Comparison of ENCODE assay signal across 25 mouse cellular contexts in genomic region chr10:91542201-91542604, GRCm38 (mm10).
A peak's percentile ranks its signal among the peaks of the same experiment; 100 is the strongest.
DNase-seq lines count a peak whose midpoint lies in the region; ATAC-seq and TF ChIP-seq lines count a peak whose summit lies in the region.
"Had no signal": no experiment of that assay in that cellular context is flagged by ENCODE, and none has a peak within 500 bp of the region (broad histone marks: within the 10 kb centered on the region; RNA-seq: fewer than 3 reads in every experiment).

No protein-coding gene starts in this region.

- no peak for DNase-seq in forebrain, postnatal 0 days
- DNase-seq in R1 (ENCODE audit: low read depth, low spot score) = peak; percentile 23
- peak; percentile 20 for DNase-seq in embryo, embryonic 9.5 days (ENCODE audit: extremely low spot score)
- no peak for DNase-seq in right cerebral cortex, adult 2 months (ENCODE audit: low spot score in 2 of 2)
- DNase-seq in gastrocnemius, postnatal 25 days = no peak
- DNase-seq: cerebellum, adult 2 months; cerebellum, postnatal 36 days; heart, adult 18-20 months; heart, postnatal 36 days; kidney, postnatal 4 days; layer of hippocampus, adult 9-11 months; liver, embryonic 13.5 days; right cerebral cortex, postnatal 14 days; spleen, adult 18-20 months; thymus, postnatal 4 days had no signal

- H3K27me3 ChIP-seq in forebrain, embryonic 13.5 days = no peaks in the 10 kb centered on the region
- H3K27me3 ChIP-seq in forebrain, postnatal 0 days (ENCODE audit: insufficient read depth, low read length) = no peaks in the 10 kb centered on the region; the same call in 1 of the 2 replicates
- H3K27me3 ChIP-seq in midbrain, embryonic 15.5 days (replicated peaks) = no peaks in the 10 kb centered on the region
- H3K27me3 ChIP-seq: CH12.LX; hindbrain, embryonic 15.5 days; kidney, embryonic 15.5 days; liver, embryonic 13.5 days; lung, embryonic 15.5 days had no signal

- H3K9me3 ChIP-seq in forebrain, embryonic 13.5 days (replicated peaks) = no peaks in the 10 kb centered on the region
- no peaks in the 10 kb centered on the region for H3K9me3 ChIP-seq in forebrain, postnatal 0 days (ENCODE audit: low read length)
- H3K9me3 ChIP-seq in midbrain, embryonic 15.5 days = no peaks in the 10 kb centered on the region
- H3K9me3 ChIP-seq: heart, embryonic 13.5 days; hindbrain, embryonic 15.5 days; kidney, embryonic 15.5 days; limb, embryonic 12.5 days; liver, embryonic 13.5 days; lung, embryonic 15.5 days had no signal

- no peak for TF ChIP-seq CTCF in forebrain, postnatal 0 days (IDR thresholded peaks at IDR 0.05; ENCODE audit: low read depth)

- no peaks in the 10 kb centered on the region for H3K36me3 ChIP-seq in forebrain, embryonic 13.5 days (ENCODE audit: poor library complexity, severe bottlenecking)
- no peaks in the 10 kb centered on the region for H3K36me3 ChIP-seq in forebrain, postnatal 0 days (ENCODE audit: insufficient read depth)
- no peaks in the 10 kb centered on the region for H3K36me3 ChIP-seq in midbrain, embryonic 15.5 days (replicated peaks)
- H3K36me3 ChIP-seq: heart, embryonic 13.5 days; hindbrain, embryonic 15.5 days; kidney, embryonic 15.5 days; limb, embryonic 12.5 days; liver, embryonic 13.5 days; lung, embryonic 15.5 days had no signal

- ATAC-seq in forebrain, embryonic 13.5 days = peak; percentile 50; the same call in 1 of the 2 replicates
- no peak for ATAC-seq in forebrain, postnatal 0 days
- ATAC-seq in midbrain, embryonic 15.5 days (replicated peaks) = peak; percentile 67

- no peak overlapping the region for H3K27ac ChIP-seq in forebrain, embryonic 13.5 days
- no peak overlapping the region for H3K27ac ChIP-seq in forebrain, postnatal 0 days (ENCODE audit: low read depth, low read length)
- H3K27ac ChIP-seq in midbrain, embryonic 15.5 days = no peak overlapping the region
- H3K27ac ChIP-seq: heart, embryonic 13.5 days; hindbrain, embryonic 15.5 days; kidney, embryonic 15.5 days; left cerebral cortex, adult 2 months; limb, embryonic 12.5 days; liver, embryonic 13.5 days; lung, embryonic 15.5 days; macrophage had no signal

- no peak overlapping the region for H3K9ac ChIP-seq in forebrain, embryonic 13.5 days
- H3K9ac ChIP-seq in forebrain, postnatal 0 days = no peak overlapping the region
- no peak overlapping the region for H3K9ac ChIP-seq in midbrain, embryonic 15.5 days
- H3K9ac ChIP-seq: heart, embryonic 13.5 days; hindbrain, embryonic 15.5 days; kidney, embryonic 15.5 days; limb, embryonic 12.5 days; liver, embryonic 13.5 days; lung, embryonic 15.5 days had no signal

- H3K4me3 ChIP-seq in forebrain, embryonic 13.5 days = no peak overlapping the region
- H3K4me3 ChIP-seq in forebrain, postnatal 0 days (ENCODE audit: low read depth, low read length) = no peak overlapping the region
- no peak overlapping the region for H3K4me3 ChIP-seq in midbrain, embryonic 15.5 days
- H3K4me3 ChIP-seq: heart, embryonic 13.5 days; hindbrain, embryonic 15.5 days; kidney, embryonic 15.5 days; left cerebral cortex, adult 2 months; limb, embryonic 12.5 days; liver, embryonic 13.5 days; lung, embryonic 15.5 days had no signal

- WGBS in forebrain, embryonic 13.5 days = 3% methylated on average over 9 of the region's 9 CpGs
- WGBS in forebrain, postnatal 0 days = 20% methylated on average over 9 of the region's 9 CpGs
- WGBS in midbrain, embryonic 15.5 days = 7% methylated on average over 9 of the region's 9 CpGs

- no peak overlapping the region for H3K4me2 ChIP-seq in forebrain, embryonic 13.5 days
- H3K4me2 ChIP-seq in forebrain, postnatal 0 days (ENCODE audit: low read depth) = no peak overlapping the region
- H3K4me2 ChIP-seq in midbrain, embryonic 15.5 days = no peak overlapping the region
- H3K4me2 ChIP-seq: heart, embryonic 13.5 days; hindbrain, embryonic 15.5 days; kidney, embryonic 15.5 days; limb, embryonic 12.5 days; liver, embryonic 13.5 days; lung, embryonic 15.5 days had no signal

- H3K4me1 ChIP-seq in forebrain, embryonic 13.5 days = peaks cover 40% of the 10 kb centered on the region
- H3K4me1 ChIP-seq in forebrain, postnatal 0 days (ENCODE audit: insufficient read depth) = peaks cover 8% of the 10 kb centered on the region; the same call in 1 of the 2 replicates
- H3K4me1 ChIP-seq in midbrain, embryonic 15.5 days = peaks cover 27% of the 10 kb centered on the region
- H3K4me1 ChIP-seq: liver, embryonic 13.5 days; lung, embryonic 15.5 days had no signal

Comparison
In these comparisons a context has a peak if more than half of its experiments do, and no peak if none do; other contexts are left out.
1. DNase-seq: peak in R1 (single experiment) and embryo, embryonic 9.5 days (single experiment); none in forebrain, postnatal 0 days (single experiment), right cerebral cortex, adult 2 months (0 of 2) and gastrocnemius, postnatal 25 days (single experiment).